Mouse (Mus musculus) cortical plate, adult 2 months (tissue): ENCODE measurements around the gene Pgf. TPM values are rescaled to one million over a fixed set of nuclear protein-coding genes. Genes with fewer than 3 reads are reported as not detected.
"Not testable (repeated sequence)": the region's sequence is repeated elsewhere in the genome, so short reads cannot be mapped to it uniquely, and the experiment has no call there.

Experiments used
- H3K27ac ChIP-seq: fragments of 200-500 bp; 2 replicates; pipeline ENCODE4 v1.5.1; 2012; ENCODE audit warnings: low read length, control low read depth, inconsistent platforms; ENCODE audit not compliant: insufficient read depth
- H3K4me1 ChIP-seq: fragments of 200-500 bp; 2 replicates; pipeline ENCODE4 v1.6.1; 2011; ENCODE audit warnings: low read length; ENCODE audit not compliant: control insufficient read depth, insufficient read depth
- H3K4me3 ChIP-seq: fragments of 200-500 bp; 2 replicates; pipeline ENCODE4 v1.5.1; 2011; ENCODE audit warnings: mild to moderate bottlenecking, low read length, control low read depth; ENCODE audit not compliant: insufficient read depth
- CTCF ChIP-seq: fragments of 200-500 bp; IDR thresholded peaks from 2 replicates; pipeline ENCODE4 v1.5.1; 2011; ENCODE audit warnings: mild to moderate bottlenecking, control low read depth, low read length; ENCODE audit not compliant: insufficient read depth; ENCODE audit errors: extremely low read depth
- POLR2A ChIP-seq: fragments of 200-500 bp; IDR thresholded peaks from 2 replicates; pipeline ENCODE4 v1.6.1; 2011; ENCODE audit warnings: mild to moderate bottlenecking, low read length, control low read depth; ENCODE audit not compliant: insufficient read depth; ENCODE audit errors: extremely low read depth
- polyA plus RNA-seq: library from polyadenylated mRNA; depleted of rRNA; stranded (reverse); fragments of >200 nt; gene quantifications from 2 replicates; pipeline ENCODE4 v1.2.3, GENCODE M21; 2012

Pgf gene
- polyA plus RNA-seq, 1 experiment = 2.9 TPM

GRCm38 (mm10) chr12:85146355-85146754, 31.2 kb downstream of the Pgf start:
- no peak for TF ChIP-seq CTCF
- TF ChIP-seq POLR2A = no peak
- H3K4me3 ChIP-seq = no peak overlapping the region
- H3K27ac ChIP-seq = no peak overlapping the region
- peaks cover 5% of the 10 kb centered on the region for H3K4me1 ChIP-seq

DNA sequence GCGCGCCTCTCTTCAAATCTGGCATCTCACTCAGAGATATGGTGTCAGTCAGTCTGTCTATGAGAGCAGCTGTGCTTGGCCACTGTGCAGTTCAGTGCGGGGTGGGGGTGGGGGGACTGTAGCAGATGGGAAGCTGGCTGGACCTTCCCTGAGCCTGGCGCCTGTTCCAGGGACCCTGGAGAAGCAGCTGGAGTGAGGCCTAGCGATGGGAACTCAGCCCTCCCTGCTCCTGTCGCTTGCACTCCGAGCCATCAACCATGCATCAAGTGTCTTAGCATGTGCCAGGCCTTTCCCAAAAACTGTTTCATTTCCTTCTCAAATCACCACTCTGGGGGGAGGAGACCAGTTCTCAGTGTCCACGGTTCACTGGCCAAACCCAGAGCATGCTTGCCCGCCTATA, 32.0 kb downstream of the Pgf start:
- TF ChIP-seq POLR2A (no peak), CTCF (no peak)
- no peak overlapping the region for H3K27ac ChIP-seq
- peaks cover 4% of the 10 kb centered on the region for H3K4me1 ChIP-seq
- no peak overlapping the region for H3K4me3 ChIP-seq

- peaks cover 4% of the 10 kb centered on the region for H3K4me1 ChIP-seq
- TF ChIP-seq POLR2A = no peak
- no peak for TF ChIP-seq CTCF
- no peak overlapping the region for H3K4me3 ChIP-seq
- H3K27ac ChIP-seq = no peak overlapping the region
These were observed 32.8 kb downstream of the Pgf start for GRCm38 (mm10) chr12:85144821-85145220.

DNA sequence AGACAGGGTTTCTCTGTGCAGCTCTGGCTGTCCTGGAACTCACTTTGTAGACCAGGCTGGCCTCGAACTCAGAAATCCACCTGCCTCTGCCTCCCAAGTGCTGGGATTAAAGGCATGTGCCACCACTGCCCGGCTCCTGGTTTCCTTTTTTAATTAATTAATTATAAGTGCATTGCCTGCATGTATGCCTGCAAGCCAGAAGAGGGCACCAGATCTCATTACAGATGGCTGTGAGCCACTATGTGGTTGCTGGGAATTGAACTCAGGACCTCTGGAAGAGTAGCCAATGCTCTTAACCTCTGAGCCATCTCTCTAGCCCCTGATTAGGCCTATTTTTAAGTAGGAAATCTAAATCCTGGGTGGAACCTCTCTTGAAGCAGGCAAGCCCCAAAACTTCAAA, 33.3 kb downstream of the Pgf start:
- peak; percentile 19; the same call in 1 of the 2 replicates for TF ChIP-seq CTCF
- not testable (repeated sequence) for H3K27ac ChIP-seq, H3K4me1 ChIP-seq, H3K4me3 ChIP-seq

DNA sequence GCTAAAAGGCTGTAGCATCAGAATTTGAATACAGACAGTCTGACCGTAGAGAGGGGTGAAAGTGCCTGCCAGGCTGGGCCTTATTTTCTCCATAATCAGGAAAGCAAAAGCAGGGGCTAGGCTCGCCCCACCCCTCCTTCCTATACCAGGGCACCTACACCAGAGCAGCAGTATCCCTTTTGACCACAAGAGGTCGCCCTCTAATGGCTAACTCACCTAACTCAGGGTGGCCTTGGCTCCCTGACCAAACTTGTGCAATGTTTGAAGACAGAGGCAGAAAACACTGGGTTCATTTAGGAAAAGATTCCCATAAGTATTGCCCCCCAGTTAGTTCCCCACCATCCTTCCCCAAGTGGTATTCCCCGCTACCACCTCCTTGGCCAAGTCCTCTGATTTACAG, 34.8 kb downstream of the Pgf start:
- no peak overlapping the region for H3K27ac ChIP-seq
- no peak overlapping the region for H3K4me3 ChIP-seq
- no peaks in the 10 kb centered on the region for H3K4me1 ChIP-seq
- peak; percentile 92 for TF ChIP-seq CTCF
- TF ChIP-seq POLR2A = no peak

DNA sequence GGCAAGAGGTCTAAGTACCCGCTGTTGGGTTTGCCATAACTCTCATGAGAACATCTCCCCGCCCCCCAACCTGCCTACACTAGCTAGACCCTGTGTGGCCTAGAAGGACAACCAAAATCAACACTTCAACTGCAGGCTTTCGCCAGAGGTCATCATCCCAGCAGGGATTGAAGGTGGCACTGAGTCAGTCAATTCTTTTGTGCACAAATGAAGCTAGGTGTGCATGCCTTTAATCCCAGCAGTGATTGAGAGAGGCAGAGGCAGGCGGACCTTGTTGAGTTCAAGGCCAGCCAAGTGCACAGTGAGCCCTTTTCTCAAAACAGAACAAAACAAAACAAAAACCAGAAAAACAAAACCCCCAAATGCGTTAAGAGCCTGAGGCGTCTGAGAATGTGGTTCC, 36.5 kb downstream of the Pgf start:
- no peak overlapping the region for H3K27ac ChIP-seq
- no peaks in the 10 kb centered on the region for H3K4me1 ChIP-seq
- H3K4me3 ChIP-seq = no peak overlapping the region
- no peak for TF ChIP-seq CTCF
- no peak for TF ChIP-seq POLR2A

DNA sequence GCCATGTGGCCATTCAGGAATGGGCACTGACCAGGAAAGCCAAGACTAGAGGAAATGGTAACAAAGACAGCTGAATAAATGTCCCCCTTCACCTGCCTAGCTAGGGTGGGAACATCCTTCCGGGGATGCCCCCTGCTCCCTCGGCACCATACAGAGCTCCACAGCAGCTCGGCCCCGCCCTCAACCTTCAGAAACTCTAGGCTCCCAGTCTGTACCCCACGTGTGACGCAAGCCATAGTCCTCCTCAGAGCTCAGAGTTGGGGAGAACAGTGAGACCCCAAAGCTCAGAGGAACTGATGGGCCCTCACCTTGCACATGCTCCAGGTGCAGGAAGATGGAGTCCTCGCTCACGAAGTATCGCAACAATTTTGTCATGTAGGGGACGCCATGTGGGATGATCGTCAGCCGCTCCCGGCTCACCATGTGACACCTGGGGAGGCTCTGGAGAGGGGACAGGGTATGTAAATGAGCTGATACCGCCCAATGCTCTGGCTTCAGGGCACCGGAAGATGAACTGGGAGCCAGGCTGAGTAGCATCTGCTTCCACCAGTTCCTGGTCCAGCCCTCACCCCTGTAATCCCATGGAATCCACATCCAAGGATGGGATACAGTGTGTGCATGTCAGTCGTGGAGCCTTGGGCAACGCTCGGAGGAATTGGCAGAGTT, 37.4 kb downstream of the Pgf start:
- TF ChIP-seq CTCF = no peak
- TF ChIP-seq POLR2A = no peak
- H3K27ac ChIP-seq = no peak overlapping the region
- no peak overlapping the region for H3K4me3 ChIP-seq

DNA sequence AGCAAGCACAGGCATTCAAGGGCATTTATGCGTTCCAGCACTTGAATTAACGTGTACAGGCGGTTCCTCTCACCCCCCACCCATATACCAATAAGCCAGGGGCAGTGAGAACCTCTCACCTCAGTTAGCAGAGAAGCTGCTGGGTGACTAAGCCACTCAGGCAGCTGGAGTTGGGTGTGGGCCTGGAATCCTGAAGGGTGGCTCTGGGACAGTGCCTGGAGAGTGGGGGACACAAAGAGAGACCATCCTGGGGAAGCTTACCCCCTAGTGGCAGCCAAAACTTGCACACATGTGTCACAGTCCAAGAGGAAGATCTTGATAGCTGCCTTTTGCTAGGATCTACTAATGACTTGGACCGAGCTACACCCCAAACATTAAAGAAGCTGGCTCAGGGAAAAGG, 41.0 kb downstream of the Pgf start:
- no peak for TF ChIP-seq CTCF
- TF ChIP-seq POLR2A = no peak
- Histone ChIP-seq H3K27ac (no peak overlapping the region), H3K4me1 (peaks cover 5% of the 10 kb centered on the region; the same call in 1 of the 2 replicates), H3K4me3 (no peak overlapping the region)

More for the DNA sequence above, 37.4 kb downstream of the Pgf start:
- H3K4me1 ChIP-seq = peaks cover 3% of the 10 kb centered on the region; the same call in 1 of the 2 replicates

DNA sequence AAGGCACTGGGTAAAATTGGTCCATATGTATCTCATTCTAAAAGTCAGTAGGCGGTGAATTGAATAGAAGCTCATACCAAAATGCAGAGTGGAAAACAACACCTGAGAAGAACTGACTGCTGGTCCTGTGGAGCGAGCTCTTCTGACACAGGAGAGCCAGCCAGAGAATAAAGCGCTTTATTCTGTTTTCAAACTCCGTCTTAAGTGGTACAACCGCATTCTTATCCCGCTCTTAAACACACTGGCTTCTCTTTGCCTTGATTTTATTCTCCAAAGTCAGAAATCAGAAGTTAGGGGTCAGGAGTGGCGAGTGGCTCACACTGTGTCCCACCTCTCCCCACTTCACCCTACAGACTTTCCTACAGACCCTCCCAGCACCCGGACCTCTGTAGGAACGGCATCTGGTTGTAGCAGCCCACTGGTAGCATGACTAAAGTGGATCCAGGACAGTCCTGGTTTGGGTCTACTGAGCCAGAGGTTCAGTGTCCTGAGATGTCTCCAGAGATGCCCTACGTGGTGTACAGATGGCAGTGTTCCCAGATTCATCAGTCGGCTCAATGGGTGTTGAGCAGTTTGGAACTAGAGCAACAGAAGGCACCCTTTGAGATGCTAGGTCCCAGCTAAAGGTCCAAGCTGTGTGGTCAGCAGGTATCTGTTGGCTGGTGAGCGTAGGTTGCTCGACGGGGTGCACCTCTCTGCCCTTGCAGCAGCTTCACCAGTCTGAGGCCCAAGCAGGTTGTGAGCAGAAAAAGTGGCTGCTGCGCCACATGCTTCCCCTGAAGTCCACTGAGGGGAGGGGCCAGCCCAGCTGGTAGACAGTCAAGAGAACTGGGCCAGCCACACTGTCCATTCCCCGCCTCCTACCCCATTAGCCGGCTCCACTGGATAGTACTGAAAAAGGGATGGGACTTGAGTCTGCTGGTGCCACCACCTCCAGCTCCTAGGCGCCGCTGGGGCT, 41.8 kb downstream of the Pgf start:
- Histone ChIP-seq H3K4me3 (no peak overlapping the region), H3K4me1 (peaks cover 5% of the 10 kb centered on the region; the same call in 1 of the 2 replicates), H3K27ac (peak overlapping the region; percentile 33)
- no peak for TF ChIP-seq CTCF
- 0 out of 2 replicates have a peak, but pooled peaks have one; percentile 24 for TF ChIP-seq POLR2A
